Mouse (Mus musculus) myocyte (in vitro differentiated cells): ENCODE results near the gene Rgs3. TPM values are rescaled to one million over a fixed set of nuclear protein-coding genes. Genes with fewer than 3 reads are reported as not detected.
A peak's percentile ranks its signal among the peaks of the same experiment; 100 is the strongest.

Experiments used
- H3K27me3 ChIP-seq: one replicate; pipeline ENCODE4 v1.6.1; 2011; ENCODE audit not compliant: control insufficient read depth, insufficient read depth, insufficient read length
- H3K36me3 ChIP-seq: one replicate; pipeline ENCODE4 v1.6.1; 2011; ENCODE audit not compliant: control insufficient read depth, insufficient read depth
- H3K4me2 ChIP-seq: one replicate; pipeline ENCODE4 v1.6.1; 2011; ENCODE audit warnings: low read depth, control low read depth
- H3K4me3 ChIP-seq: one replicate; pipeline ENCODE4 v1.5.1; 2011; ENCODE audit warnings: mild to moderate bottlenecking, control low read depth, moderate library complexity
- H3K79me2 ChIP-seq: one replicate; pipeline ENCODE4 v1.6.1; 2011; ENCODE audit not compliant: control insufficient read depth, insufficient read depth
- H3ac ChIP-seq: one replicate; pipeline ENCODE4 v1.6.1; 2011; ENCODE audit not compliant: control insufficient read depth, insufficient read length
- CEBPB ChIP-seq: IDR thresholded peaks from 2 replicates; pipeline ENCODE4 v1.6.1; 2011; ENCODE audit warnings: mild to moderate bottlenecking, moderate library complexity; ENCODE audit not compliant: poor library complexity, insufficient read depth, severe bottlenecking
- E2F4 ChIP-seq: IDR thresholded peaks from one replicate; pipeline ENCODE4 v1.6.1; 2011; ENCODE audit warnings: mild to moderate bottlenecking, control low read depth, moderate library complexity; ENCODE audit not compliant: insufficient read depth
- MAX ChIP-seq: IDR thresholded peaks from one replicate; pipeline ENCODE4 v1.6.1; 2011; ENCODE audit warnings: low read depth, mild to moderate bottlenecking, control low read depth
- MYOD1 ChIP-seq, 3 experiments: IDR thresholded peaks; one replicate each; pipeline ENCODE4 v1.6.1; 2011; ENCODE audit warnings: control low read depth in 2 of 3, low read depth in 2 of 3, mild to moderate bottlenecking in 2 of 3, moderate library complexity in 1 of 3; ENCODE audit not compliant: insufficient read length in 2 of 3, control insufficient read depth in 1 of 3
- MYOG ChIP-seq, 3 experiments: IDR thresholded peaks; one replicate each; pipeline ENCODE4 v1.6.1; 2011; ENCODE audit warnings: control low read depth in 2 of 3, low read depth in 2 of 3, mild to moderate bottlenecking in 2 of 3; ENCODE audit not compliant: insufficient read length in 2 of 3, control insufficient read depth in 1 of 3, insufficient read depth in 1 of 3
- POLR2A ChIP-seq: IDR thresholded peaks from one replicate; pipeline ENCODE4 v1.6.1; 2011; ENCODE audit warnings: low read depth, mild to moderate bottlenecking, control low read depth, moderate library complexity; ENCODE audit not compliant: insufficient read length
- POLR2AphosphoS2 ChIP-seq: IDR thresholded peaks from one replicate; pipeline ENCODE4 v1.6.1; 2011; ENCODE audit warnings: low read depth, control low read depth; ENCODE audit not compliant: insufficient read length
- REST ChIP-seq: IDR thresholded peaks from one replicate; pipeline ENCODE4 v1.6.1; 2011; ENCODE audit warnings: mild to moderate bottlenecking, control low read depth, moderate library complexity; ENCODE audit not compliant: insufficient read depth, insufficient read length
- SRF ChIP-seq: IDR thresholded peaks from one replicate; pipeline ENCODE4 v1.6.1; 2011; ENCODE audit warnings: low read depth; ENCODE audit not compliant: control insufficient read depth, insufficient read length
- TCF12 ChIP-seq: IDR thresholded peaks from one replicate; pipeline ENCODE4 v1.6.1; 2011; ENCODE audit warnings: mild to moderate bottlenecking, control low read depth; ENCODE audit not compliant: poor library complexity, insufficient read depth, severe bottlenecking
- TCF3 ChIP-seq: IDR thresholded peaks from one replicate; pipeline ENCODE4 v1.6.1; 2011; ENCODE audit warnings: low read depth, control low read depth; ENCODE audit not compliant: insufficient read length
- USF1 ChIP-seq: IDR thresholded peaks from one replicate; pipeline ENCODE4 v1.6.1; 2011; ENCODE audit warnings: low read depth, mild to moderate bottlenecking, control low read depth, moderate library complexity
- polyA plus RNA-seq: library from polyadenylated mRNA; unstranded; fragments of >200 nt; fragmentation: generic; extraction: Trizol; gene quantifications from one replicate; pipeline ENCODE4 v1.2.1, GENCODE M21; 2012; ENCODE audit warnings: missing spikeins

Gene Rgs3
- polyA plus RNA-seq, 1 experiment, result 40.4 TPM

DNA sequence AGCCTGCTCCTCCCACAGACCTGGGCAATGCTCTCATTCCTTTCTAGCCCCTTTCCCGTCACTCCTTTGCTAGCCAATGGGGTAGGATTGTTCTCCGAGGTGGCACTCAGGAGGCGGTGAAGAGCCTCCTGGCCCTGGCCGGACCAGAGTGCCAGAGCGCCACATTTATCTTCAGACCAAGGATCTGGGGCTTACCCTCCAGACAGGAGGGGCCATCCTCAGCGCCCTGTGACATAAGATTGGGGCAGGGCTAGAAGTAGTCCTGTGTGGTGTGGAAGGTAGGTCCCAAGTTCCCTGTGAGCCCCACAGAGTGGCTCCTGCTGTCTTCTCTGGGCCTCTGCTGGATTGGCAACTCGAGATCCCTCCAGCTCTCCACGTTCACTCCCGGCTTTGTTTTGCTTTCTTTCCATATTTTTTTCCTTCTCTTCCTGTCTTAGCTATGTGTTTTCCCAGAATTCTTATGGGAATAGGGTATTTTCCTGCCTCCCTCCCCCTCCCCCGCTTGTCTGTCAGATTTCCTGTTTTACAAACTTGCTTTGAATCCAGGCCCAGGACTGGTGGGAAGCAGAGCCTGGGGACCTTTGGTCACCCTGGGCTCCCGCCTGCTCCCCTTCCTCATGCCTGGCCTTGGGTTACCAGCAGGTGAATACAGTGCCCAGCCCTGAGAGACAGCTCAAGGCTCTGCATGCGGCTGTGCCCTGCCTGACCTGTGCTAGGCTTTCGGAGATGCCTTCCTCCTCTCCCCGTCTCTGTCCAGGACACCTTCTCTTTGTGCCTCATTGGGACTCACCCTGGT lies 62.4 kb downstream of the Rgs3 start:
- Histone ChIP-seq H3K4me2 (peak overlapping the region; percentile 18), H3K27me3 (peaks cover 11% of the 10 kb centered on the region), H3K4me3 (no peak overlapping the region), H3ac (no peak overlapping the region), H3K36me3 (no peaks in the 10 kb centered on the region), H3K79me2 (no peaks in the 10 kb centered on the region)
- TF ChIP-seq REST (no peak), E2F4 (no peak), MYOD1 (IDR thresholded peaks at IDR 0.05; ENCODE audit: control insufficient read depth in 1 of 3, insufficient read length in 2 of 3, low read depth in 2 of 3) (no peak), SRF (no peak), CEBPB (no peak), POLR2A (no peak), USF1 (no peak), POLR2AphosphoS2 (no peak), MYOG (IDR thresholded peaks at IDR 0.05; ENCODE audit: control insufficient read depth in 1 of 3, insufficient read depth in 1 of 3, insufficient read length in 2 of 3, low read depth in 2 of 3) (no peak), MAX (no peak), TCF12 (no peak), TCF3 (no peak)

DNA sequence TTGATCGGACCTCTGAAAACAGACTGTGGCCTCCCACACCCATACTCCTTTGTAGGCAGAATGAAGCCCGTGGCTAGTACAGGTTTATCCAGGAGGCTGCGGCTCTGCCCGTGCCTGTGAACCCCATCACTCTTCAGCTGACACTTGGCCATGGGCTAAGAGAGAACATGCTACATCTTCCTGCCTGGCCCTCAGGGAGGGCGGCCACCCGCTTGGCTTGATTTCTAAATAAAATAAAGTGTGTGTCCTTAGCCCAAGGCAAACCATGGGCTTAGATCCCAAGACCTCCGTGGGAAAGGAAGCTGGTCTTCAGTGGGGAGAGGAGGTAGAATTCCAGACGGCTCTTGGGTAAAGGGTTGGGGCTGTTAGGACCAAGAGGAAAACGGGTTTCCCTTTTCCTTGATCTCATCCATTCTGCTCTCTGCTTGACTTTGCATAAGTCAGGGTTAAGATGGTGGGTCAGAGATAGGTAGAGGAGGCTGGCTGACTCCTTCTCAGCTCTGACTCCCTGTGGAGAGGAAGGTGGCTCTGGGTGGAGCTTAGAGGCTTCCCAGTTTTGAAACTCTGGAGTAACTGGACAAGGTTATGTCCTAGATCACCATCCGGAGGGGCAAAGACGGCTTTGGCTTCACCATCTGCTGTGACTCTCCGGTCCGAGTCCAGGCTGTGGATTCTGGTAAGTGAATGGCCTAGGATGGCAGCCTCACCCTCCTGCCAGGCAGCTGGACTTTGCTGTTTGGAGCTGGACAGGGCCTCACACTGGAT lies 63.8 kb downstream of the Rgs3 start:
- H3K79me2 ChIP-seq, result no peaks in the 10 kb centered on the region
- H3ac ChIP-seq, result no peak overlapping the region
- no peaks in the 10 kb centered on the region for H3K36me3 ChIP-seq
- H3K4me3 ChIP-seq, result no peak overlapping the region
- TF ChIP-seq TCF3 (no peak), REST (no peak)
- H3K27me3 ChIP-seq, result peaks cover 5% of the 10 kb centered on the region
- H3K4me2 ChIP-seq, result no peak overlapping the region

DNA sequence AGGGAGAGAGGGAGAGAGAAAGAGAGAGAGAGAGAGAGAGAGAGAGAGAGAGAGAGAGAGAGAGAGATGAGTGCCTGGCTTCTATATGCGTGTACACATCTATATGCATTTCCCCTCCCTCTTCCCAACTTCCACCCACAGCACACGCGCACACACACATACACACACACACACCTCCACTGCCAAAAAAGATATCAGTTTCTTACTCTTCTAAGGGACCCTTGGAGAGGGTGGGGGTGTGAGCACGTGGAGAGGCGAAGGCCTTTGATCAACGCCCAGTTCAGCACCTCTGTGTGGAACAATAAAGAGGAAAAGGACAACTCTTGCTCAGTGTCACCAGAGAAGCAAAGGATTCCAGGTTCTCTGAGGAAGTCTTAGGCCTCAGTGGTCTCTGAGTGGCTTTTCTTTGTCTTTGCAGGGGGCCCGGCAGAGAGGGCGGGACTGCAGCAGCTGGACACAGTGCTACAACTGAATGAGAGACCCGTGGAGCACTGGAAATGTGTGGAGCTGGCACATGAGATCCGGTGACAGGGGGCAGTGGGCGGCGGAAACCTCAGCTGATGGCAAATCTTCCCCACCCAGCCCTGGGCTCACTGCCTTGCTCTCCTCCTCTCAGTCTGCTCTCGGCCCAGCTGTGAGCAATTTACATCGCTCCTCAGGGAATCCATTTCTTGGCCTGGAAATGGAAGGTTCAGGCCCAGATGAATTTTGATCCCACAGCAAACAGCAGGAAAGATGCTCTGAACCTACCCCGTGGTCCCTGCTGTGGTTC lies 65.2 kb downstream of the Rgs3 start:
- no peak overlapping the region for H3ac ChIP-seq
- no peaks in the 10 kb centered on the region for H3K36me3 ChIP-seq
- TF ChIP-seq MYOD1 (IDR thresholded peaks at IDR 0.05; ENCODE audit: control insufficient read depth in 1 of 3, insufficient read length in 2 of 3, low read depth in 2 of 3) (peak in 1 of 3 experiments; percentile 56), TCF3 (no peak), MYOG (IDR thresholded peaks at IDR 0.05; ENCODE audit: control insufficient read depth in 1 of 3, insufficient read depth in 1 of 3, insufficient read length in 2 of 3, low read depth in 2 of 3) (peak in 1 of 3 experiments; percentile 4), POLR2AphosphoS2 (no peak)
- peaks cover under 1% of the 10 kb centered on the region for H3K27me3 ChIP-seq
- H3K4me3 ChIP-seq, result no peak overlapping the region
- peak overlapping the region; percentile 16 for H3K4me2 ChIP-seq
- H3K79me2 ChIP-seq, result no peaks in the 10 kb centered on the region

DNA sequence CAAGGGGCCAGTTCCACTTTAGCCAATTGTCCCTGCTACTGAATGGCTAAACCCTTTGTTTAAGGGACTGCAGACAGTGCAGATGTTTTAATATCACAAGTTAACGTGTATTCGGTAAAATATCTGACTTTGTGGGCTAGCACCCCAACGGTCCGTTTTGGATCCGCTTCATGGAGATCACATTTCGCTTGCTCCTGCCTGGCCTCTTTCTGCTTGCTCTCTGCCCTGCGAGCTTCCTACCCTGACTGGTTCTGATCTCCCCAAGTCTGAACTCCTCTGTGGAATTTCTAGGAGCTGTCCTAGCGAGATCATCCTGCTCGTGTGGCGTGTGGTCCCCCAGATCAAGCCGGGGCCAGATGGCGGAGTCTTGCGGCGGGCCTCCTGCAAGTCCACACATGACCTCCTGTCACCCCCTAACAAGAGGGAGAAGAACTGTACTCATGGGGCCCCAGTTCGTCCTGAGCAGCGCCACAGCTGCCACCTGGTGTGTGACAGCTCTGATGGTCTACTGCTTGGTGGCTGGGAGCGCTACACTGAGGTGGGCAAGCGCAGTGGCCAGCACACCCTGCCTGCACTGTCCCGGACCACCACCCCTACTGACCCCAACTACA lies 65.9 kb downstream of the Rgs3 start:
- H3K4me3 ChIP-seq, result no peak overlapping the region
- no peaks in the 10 kb centered on the region for H3K79me2 ChIP-seq
- H3K27me3 ChIP-seq, result no peaks in the 10 kb centered on the region
- TF ChIP-seq MYOG (IDR thresholded peaks at IDR 0.05; ENCODE audit: control insufficient read depth in 1 of 3, insufficient read depth in 1 of 3, insufficient read length in 2 of 3, low read depth in 2 of 3) (no peak), TCF12 (no peak), USF1 (no peak), SRF (no peak), POLR2AphosphoS2 (no peak), MAX (no peak), REST (no peak), POLR2A (no peak), CEBPB (no peak)
- H3K36me3 ChIP-seq, result no peaks in the 10 kb centered on the region
- H3K4me2 ChIP-seq, result peak overlapping the region; percentile 7
- H3ac ChIP-seq, result no peak overlapping the region
